Mouse (Mus musculus) heart, postnatal 36 days (tissue): ENCODE data around the gene Wdr60. TPM values are rescaled to one million over a fixed set of nuclear protein-coding genes. Genes with fewer than 3 reads are reported as not detected.

Experiments used
- DNase-seq, 2 experiments: peaks; one replicate each; pipeline ENCODE4 v3.0.0; 2021 to 2022
- intact Hi-C: fragments of 180-260 bp; cut with DNase I; formaldehyde crosslinking; loops from one replicate; pipeline ENCODE4 v1.15.1; 2025
- total RNA-seq, 2 experiments: library from RNA; stranded (reverse); gene quantifications; 2 replicates each; pipeline ENCODE4 v1.2.3; 2021

Gene Wdr60
- total RNA-seq, 2 experiments from 2014 or later = 2.2 to 2.7 TPM

GRCm38 (mm10) chr12:116271071-116271470 lies 8.2 kb upstream of the Wdr60 start:
- intact Hi-C loops = no loop called here
- no peak for DNase-seq

GRCm38 (mm10) chr12:116270538-116270937 lies 7.7 kb upstream of the Wdr60 start:
- no peak for DNase-seq
- intact Hi-C loops = no loop called here

DNA sequence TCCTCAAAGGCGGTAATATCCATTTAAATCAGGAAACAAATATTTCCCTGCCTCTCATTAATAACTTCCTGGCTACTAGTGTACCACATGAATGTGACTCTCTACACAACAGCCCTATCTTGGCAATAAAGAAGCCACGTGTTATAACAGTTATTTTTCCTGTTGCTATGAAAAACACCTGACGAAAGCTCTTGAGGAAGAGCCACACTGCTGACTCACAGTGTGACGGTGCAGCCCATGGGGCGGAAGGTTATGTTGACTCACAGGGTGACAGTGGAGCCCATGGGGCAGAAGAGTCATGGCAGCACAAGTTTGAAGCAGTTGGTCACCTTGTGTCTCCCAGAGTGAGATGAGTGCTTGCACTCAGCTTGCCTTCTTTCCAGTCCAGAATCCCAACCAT lies 6.6 kb upstream of the Wdr60 start:
- no peak for DNase-seq
- intact Hi-C loops = loop anchor here (10.0 kb wide), 1 partner anchor 225 kb away; the partner anchor contains the start of gene Zfp386

- intact Hi-C loops = loop anchor here (10.0 kb wide), 1 partner anchor 220 kb away; the partner anchor contains the start of gene Zfp386
- DNase-seq = no peak
Observed at GRCm38 (mm10) chr12:116265275-116265674, 2.5 kb upstream of the Wdr60 start.

GRCm38 (mm10) chr12:116264756-116265155 lies 1.9 kb upstream of the Wdr60 start:
- intact Hi-C loops = loop anchor here (10.0 kb wide), 1 partner anchor 220 kb away; the partner anchor contains the start of gene Zfp386
- no peak for DNase-seq

GRCm38 (mm10) chr12:116258321-116258720 lies 4.5 kb downstream of the Wdr60 start:
- intact Hi-C loops = no loop called here
- DNase-seq = no peak

- no peak for DNase-seq
- intact Hi-C loops = no loop called here
Observed at GRCm38 (mm10) chr12:116255636-116256035, 7.2 kb downstream of the Wdr60 start.

DNA sequence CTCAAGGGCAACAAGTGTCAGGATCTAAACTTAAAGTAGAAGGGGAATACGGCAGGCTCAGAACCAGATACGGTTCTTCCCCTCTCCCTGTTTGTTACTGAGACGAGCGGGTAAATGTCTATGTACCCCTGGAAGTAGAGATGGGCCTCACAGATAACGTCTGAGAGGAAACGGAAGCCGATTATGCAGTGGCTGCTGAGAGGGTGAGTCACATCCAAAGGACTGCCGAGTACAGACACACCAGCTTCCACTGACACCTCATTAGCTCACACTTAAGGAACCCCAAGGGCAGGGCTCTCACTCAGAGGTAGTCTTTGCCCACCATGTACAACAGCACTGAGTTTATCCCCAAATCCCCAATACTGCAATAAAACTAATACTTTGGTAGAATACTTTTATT lies 8.2 kb downstream of the Wdr60 start:
- intact Hi-C loops = no loop called here
- no peak for DNase-seq

- intact Hi-C loops = loop anchor here (5.0 kb wide), 1 partner anchor 378 kb away; no protein-coding TSS in a partner anchor
- no peak for DNase-seq
Observed at GRCm38 (mm10) chr12:116244601-116245000, 18.2 kb downstream of the Wdr60 start.

GRCm38 (mm10) chr12:116238803-116239202 lies 24.0 kb downstream of the Wdr60 start:
- DNase-seq = no peak
- intact Hi-C loops = no loop called here

DNA sequence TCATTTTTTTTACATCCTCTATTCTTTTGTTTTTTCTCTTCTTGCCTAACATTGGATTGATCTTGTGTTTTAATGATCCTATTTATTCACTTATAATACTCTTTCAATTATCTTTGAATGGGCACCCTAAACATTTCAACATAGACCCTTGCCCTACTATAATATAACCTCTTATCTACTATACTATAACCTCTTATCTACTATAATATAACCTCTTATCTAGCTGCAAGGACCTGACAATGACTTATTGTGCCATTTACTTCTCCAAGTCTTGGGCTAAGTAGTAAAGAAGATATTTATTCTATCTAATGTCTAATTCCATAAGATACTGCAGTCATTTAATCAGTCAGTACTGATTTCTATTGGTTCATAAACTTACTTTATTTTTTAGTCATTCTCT lies 24.5 kb downstream of the Wdr60 start:
- intact Hi-C loops = no loop called here
- no peak for DNase-seq

GRCm38 (mm10) chr12:116236658-116237057 lies 26.2 kb downstream of the Wdr60 start:
- no peak for DNase-seq
- intact Hi-C loops = no loop called here

DNA sequence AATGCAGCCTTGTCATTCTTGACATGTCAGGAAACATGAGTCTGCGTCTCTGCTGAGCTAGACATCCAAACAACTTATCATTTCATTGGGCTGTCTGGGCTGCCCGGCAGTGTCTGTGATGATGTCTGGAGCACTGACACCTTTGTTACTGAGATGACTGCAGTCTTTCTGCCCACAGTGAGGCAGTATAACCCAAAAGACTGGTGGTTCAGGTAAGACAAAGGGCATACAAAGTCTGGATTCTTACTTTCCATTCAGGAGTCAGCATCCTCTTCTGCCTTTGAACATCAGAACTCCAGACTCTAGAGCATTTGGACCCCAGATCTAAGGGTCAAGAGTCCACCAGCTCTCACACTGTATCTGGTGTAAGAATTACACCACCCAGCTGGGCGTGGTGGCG lies 27.5 kb downstream of the Wdr60 start:
- intact Hi-C loops = no loop called here
- no peak for DNase-seq

- intact Hi-C loops = no loop called here
- DNase-seq = no peak
Observed at GRCm38 (mm10) chr12:116232061-116232460, 30.8 kb downstream of the Wdr60 start.

- DNase-seq = peak; percentile 82 to 87
- intact Hi-C loops = loop anchor here (2.0 kb wide), 1 partner anchor 49 kb away; the partner anchor contains the start of gene Esyt2
Observed at GRCm38 (mm10) chr12:116231612-116232011, 31.2 kb downstream of the Wdr60 start.

DNA sequence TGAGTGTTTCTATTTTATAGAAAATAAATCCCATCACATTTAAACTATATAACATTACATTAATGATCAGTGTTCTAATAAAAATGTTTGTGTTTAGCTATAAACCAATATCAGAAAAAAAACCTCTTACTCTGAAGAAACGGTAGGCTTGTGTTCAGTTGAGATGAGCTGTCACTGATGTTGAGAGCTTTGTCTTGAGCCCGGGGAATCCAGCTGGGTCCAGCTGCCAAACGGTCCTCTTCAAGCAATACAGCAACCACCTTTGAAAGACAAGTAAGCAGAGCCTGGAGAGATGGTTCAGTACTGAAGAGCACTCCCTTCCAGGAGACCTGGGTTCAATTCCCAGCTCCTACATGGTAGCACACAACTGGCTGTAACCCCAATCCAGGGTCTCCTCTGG lies 33.4 kb downstream of the Wdr60 start:
- intact Hi-C loops = no loop called here
- DNase-seq = no peak

GRCm38 (mm10) chr12:116226289-116227057 lies 36.3 kb downstream of the Wdr60 start:
- intact Hi-C loops = no loop called here
- no peak for DNase-seq

- intact Hi-C loops = no loop called here
- no peak for DNase-seq
Observed at GRCm38 (mm10) chr12:116223107-116223506, 39.7 kb downstream of the Wdr60 start.

- intact Hi-C loops = no loop called here
- no peak for DNase-seq
Observed at GRCm38 (mm10) chr12:116207486-116207885, 55.3 kb downstream of the Wdr60 start.

- intact Hi-C loops = no loop called here
- no peak for DNase-seq
Observed at GRCm38 (mm10) chr12:116205726-116206125, 57.1 kb downstream of the Wdr60 start.

GRCm38 (mm10) chr12:116202176-116202981 lies 60.4 kb downstream of the Wdr60 start:
- intact Hi-C loops = loop anchor here (1.0 to 2.0 kb wide), 2 partner anchors 131 to 154 kb away; no protein-coding TSS in a partner anchor
- peak; percentile 52 to 74 for DNase-seq
